Mouse (Mus musculus): ENCODE data around the gene Fam114a2. TPM values are rescaled to one million over a fixed set of nuclear protein-coding genes. Genes with fewer than 3 reads are reported as not detected.

Gene Fam114a2
- polyA plus RNA-seq, 2 experiments from 2014 or later: 54.6 to 103 TPM

Other genes with a start within 250 kb of the Fam114a2 start
- gene Mfap3, start within 50 bp of the Fam114a2 start, polyA plus RNA-seq (2017; shearing (Covaris generic)): 10 to 100 TPM; 32.1 to 36.8 TPM
- 1 to 10 TPM; 4.1 to 7.6 TPM for gene Galnt10, start 126.8 kb upstream of the Fam114a2 start, polyA plus RNA-seq (2017; shearing (Covaris generic))